Mouse (Mus musculus): ENCODE measurements around the gene Arhgef10l.

DNA sequence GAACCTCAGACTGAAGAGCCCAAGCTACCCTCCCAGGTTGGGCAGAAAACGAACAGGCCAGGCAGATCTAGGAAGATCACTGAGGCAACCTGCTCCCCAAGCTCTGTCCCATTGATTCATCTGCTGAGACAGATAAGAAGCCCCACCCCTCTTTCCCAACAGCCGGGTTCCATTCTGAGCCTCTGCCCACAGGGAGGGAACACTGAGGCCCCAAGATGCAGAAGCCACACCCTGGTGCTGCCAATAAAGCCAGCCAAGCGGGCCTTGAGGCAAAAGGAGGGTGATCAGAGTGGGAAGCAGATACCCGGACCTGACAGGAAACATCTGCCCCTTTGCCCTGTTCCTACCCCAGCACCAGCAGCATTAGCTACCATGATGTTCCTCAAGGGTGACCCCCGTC lies 81.6 kb downstream of the Arhgef10l start:
- TF ChIP-seq POLR2A (IDR thresholded peaks at IDR 0.05; ENCODE audit: borderline replicate concordance, insufficient read depth, low read length) (no peak), CTCF (IDR thresholded peaks at IDR 0.05; ENCODE audit: borderline replicate concordance, insufficient read depth, low read depth, low read length) (no peak)
